Mouse (Mus musculus) thymus, postnatal 4 days (tissue): Measurements from ENCODE around the gene Trap1a.
"Not testable (repeated sequence)": the region's sequence is repeated elsewhere in the genome, so short reads cannot be mapped to it uniquely, and the experiment has no call there.

ENCODE experiments used
- DNase-seq: peaks from one replicate; pipeline ENCODE4 v3.0.0; 2021

Gene Trap1a

DNA sequence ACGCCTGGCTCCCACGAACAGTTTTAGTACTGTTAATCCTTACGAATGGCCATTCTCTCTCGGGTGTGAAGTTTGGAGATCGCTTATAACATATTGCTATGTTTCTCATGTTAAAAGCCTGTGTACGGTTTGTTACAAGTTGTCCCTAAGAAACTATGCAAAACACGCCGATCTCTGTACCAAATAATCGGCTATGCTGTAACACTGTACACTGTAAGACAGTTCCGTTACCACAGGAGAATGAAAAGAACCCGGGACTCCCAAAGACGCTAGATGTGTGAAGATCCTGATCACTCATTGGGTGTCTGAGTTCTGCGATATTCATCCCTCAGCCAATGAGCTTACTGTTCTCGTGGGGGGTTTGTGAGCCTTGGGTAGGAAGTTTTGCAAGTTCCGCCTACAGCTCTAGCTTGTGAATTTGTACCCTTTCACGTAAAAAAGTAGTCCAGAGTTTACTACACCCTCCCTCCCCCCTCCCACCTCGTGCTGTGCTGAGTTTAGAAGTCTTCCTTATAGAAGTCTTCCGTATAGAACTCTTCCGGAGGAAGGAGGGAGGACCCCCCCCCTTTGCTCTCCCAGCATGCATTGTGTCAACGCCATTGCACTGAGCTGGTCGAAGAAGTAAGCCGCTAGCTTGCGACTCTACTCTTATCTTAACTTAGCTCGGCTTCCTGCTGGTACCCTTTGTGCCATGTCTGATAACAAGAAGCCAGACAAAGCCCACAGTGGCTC lies at the start of gene Trap1a:
Trap1a (plus strand) TSS at position 421 of the 732 bp plus-strand sequence.
- no peak for DNase-seq

- no peak for DNase-seq
These were observed 40.4 kb upstream of the Trap1a start for GRCm38 (mm10) chrX:139293114-139293513.

- DNase-seq = no peak
These were observed 38.2 kb upstream of the Trap1a start for GRCm38 (mm10) chrX:139295325-139295724.

DNA sequence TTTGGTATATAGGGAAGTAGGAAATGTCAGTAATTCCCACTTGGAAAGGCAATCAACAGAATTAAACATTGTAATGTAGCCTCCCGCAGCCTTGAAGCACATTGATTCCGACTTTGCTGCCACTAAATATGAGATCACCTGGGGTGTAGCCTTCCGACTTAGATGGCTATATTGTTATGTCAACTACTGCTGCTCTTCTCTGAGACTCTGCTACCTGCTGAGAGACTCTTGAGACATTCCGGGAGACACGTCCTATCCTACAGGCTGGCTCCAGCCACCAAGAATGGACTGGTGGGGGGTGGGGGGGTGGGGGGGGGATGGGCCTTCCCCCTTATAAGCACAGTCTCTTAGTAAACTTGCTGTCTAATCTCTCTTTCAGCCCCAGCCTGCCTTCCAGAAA lies 16.1 kb upstream of the Trap1a start:
- DNase-seq = not testable (repeated sequence)

GRCm38 (mm10) chrX:139332583-139332982 lies 900 bp upstream of the Trap1a start:
- DNase-seq = no peak

- no peak for DNase-seq
These were observed 1.3 kb downstream of the Trap1a start for GRCm38 (mm10) chrX:139334504-139335418.

DNA sequence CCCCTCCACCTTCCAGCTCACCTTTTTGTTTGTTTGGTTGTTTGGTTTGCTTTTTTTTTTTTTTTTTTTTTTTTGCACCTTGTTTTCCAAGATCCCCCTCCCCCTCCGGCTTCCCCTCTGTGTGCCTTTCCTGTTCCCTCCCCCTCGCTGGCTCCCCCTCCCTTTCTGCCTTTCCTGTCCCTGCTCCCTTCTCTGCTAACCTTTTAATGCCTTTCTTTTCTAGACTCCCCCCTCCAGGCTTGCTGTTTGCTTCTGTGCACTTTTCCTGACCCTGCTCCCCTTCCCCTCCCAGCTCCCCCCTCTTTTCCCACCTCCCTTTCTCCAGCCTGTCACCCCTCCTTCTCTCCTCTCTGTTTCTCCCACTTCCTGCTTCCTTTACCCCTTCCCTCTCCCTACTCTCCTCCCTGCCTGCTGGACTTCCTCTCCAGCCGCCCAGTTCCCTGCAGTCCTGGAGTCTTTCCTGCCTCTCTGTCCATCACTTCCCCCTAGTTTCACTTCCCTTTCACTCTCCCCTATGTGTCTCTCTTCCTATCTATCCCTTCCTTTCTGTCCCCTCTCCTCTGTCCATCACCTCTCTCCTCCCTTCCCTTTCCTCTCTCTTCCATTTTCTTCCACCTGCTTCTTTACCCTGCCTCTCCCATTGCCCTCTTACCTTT lies 2.1 kb downstream of the Trap1a start:
- DNase-seq = no peak

- DNase-seq = no peak
These were observed 6.1 kb downstream of the Trap1a start for GRCm38 (mm10) chrX:139339553-139339952.

GRCm38 (mm10) chrX:139341185-139341584 lies 7.7 kb downstream of the Trap1a start:
- DNase-seq = no peak

GRCm38 (mm10) chrX:139352192-139352772 lies 18.8 kb downstream of the Trap1a start:
- DNase-seq = no peak

GRCm38 (mm10) chrX:139357639-139358260 lies 24.3 kb downstream of the Trap1a start:
- no peak for DNase-seq

- no peak for DNase-seq
These were observed 24.9 kb downstream of the Trap1a start for GRCm38 (mm10) chrX:139358361-139358760.

DNA sequence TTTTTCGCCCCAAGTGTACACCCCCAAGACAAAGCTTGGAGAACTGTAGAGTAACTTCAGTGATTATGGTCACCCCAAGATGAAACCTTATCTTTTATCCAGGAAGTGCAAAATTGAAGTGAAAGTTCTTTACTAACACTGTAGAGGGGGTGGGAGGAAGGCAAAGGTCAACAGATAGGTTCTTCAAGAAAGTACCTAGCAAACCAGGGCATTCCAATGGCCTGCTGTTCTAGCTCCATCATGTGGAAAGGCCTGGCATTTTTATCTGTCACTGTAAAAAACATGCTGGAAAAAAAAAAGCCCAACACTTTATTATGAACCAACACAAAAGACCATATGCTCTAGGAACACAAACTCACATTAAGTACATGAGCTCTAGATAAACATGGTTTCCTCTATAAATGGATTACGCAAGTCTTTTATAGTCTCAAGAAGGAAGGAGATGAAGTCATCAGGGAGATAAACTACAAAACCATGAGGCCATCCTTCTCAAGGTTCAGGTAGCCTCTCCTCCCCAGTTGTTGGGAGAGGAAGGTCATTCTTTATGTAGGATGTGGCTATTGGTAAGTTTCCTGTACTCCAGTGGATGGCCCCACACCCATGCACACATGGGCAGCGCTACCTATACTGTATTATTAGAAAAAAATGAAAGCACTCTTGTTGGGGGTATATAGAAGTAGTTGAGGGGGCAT lies 33.5 kb downstream of the Trap1a start:
- DNase-seq = no peak

DNA sequence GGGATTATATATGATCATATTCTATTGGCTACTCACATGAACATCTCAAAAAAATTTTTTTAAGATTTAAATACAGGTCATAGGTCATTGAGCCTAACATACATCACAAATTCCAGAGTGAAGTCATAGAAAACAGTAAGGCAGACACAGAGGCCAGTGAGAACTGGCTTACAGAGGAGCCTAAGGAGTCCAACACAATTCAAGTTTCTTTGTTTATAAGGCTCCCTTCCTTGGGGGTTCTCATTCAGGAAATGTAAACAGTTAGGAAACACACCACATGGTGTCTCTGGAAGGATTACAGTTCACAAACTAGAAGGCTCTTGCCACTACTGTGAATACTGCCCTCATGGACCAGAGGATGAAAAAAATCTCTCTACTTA lies 34.0 kb downstream of the Trap1a start:
- no peak for DNase-seq

DNA sequence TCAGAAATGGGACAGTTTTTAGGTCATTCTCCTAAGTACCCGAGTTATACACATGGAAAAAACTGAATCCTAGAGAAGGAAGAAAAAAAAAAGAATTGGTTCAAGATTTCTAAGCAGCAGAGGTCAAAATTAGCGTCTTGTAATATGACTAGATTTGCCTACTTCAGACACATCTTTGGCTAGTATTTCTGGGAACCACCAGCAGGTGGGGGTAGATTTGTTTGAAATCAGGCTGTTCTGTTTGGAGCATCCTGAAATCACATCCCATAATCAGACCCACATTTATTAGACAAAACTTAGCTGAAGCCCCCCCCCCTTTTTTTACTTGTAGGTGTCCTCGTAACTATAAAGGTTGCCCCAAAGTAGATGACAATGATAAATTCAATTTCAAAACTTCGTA lies 35.6 kb downstream of the Trap1a start:
- peak; percentile 5 for DNase-seq

GRCm38 (mm10) chrX:139372665-139373064 lies 39.2 kb downstream of the Trap1a start:
- no peak for DNase-seq
